Mouse (Mus musculus) lung, postnatal 0 days (tissue): ENCODE measurements around the gene Glce. TPM values are rescaled to one million over a fixed set of nuclear protein-coding genes. Genes with fewer than 3 reads are reported as not detected.

Source experiments
- ATAC-seq: fragments of 200-750 bp; cut with Nextera tagmentation; 2 replicates; pipeline ENCODE4 v1.8.0; 2017; ENCODE audit warnings: moderate library complexity
- DNase-seq: peaks from one replicate; pipeline ENCODE4 v3.0.0-alpha.2; 2016; ENCODE audit warnings: low spot score
- H3K27ac ChIP-seq: fragments of 300-500 bp; sonication (generic); 2 replicates; pipeline ENCODE4 v1.5.1; 2014; ENCODE audit warnings: antibody characterized with exemption, mild to moderate bottlenecking, low read length, mixed read lengths
- H3K27me3 ChIP-seq: fragments of 300-500 bp; sonication (generic); replicated peaks from 2 replicates; pipeline ENCODE4 v1.6.1; 2014; ENCODE audit warnings: low read length, mixed read lengths; ENCODE audit not compliant: insufficient read depth
- H3K36me3 ChIP-seq: fragments of 300-500 bp; sonication (generic); 2 replicates; pipeline ENCODE4 v1.6.1; 2014; ENCODE audit warnings: low read length, mixed read lengths; ENCODE audit not compliant: insufficient read depth
- H3K4me1 ChIP-seq: fragments of 300-500 bp; sonication (generic); 2 replicates; pipeline ENCODE4 v1.6.1; 2014; ENCODE audit warnings: antibody characterized with exemption, low read depth, low read length, mixed read lengths; ENCODE audit not compliant: insufficient read depth
- H3K4me2 ChIP-seq: fragments of 300-500 bp; sonication (generic); replicated peaks from 2 replicates; pipeline ENCODE4 v1.6.1; 2014; ENCODE audit warnings: low read depth, mild to moderate bottlenecking, low read length, moderate library complexity, mixed read lengths
- H3K4me3 ChIP-seq: fragments of 300-500 bp; sonication (generic); 2 replicates; pipeline ENCODE4 v1.5.1; 2014; ENCODE audit warnings: low read depth, low read length
- H3K9ac ChIP-seq: fragments of 300-500 bp; sonication (generic); replicated peaks from 2 replicates; pipeline ENCODE4 v1.6.1; 2014; ENCODE audit warnings: low read depth, mild to moderate bottlenecking
- H3K9me3 ChIP-seq: fragments of 300-500 bp; sonication (generic); 2 replicates; pipeline ENCODE4 v1.6.1; 2016; ENCODE audit warnings: low read length, mixed read lengths
- CTCF ChIP-seq: IDR thresholded peaks from 2 replicates; pipeline ENCODE4 v1.5.1; 2016; ENCODE audit warnings: antibody characterized with exemption, mild to moderate bottlenecking
- EP300 ChIP-seq: IDR thresholded peaks from 2 replicates; pipeline ENCODE4 v1.6.1; 2016; ENCODE audit warnings: antibody characterized with exemption, mild to moderate bottlenecking, control low read depth
- WGBS: fragments of 180-500 bp; shearing (Covaris S2); extraction: QIAGEN DNeasy Blood & Tissue Kit; methylation state at CpG from one replicate; pipeline ENCODE4 v1.1.7; 2014; 5-methylcytosine and 5-hydroxymethylcytosine counted together
- microRNA-seq: library from miRNA; unstranded; fragments of <30 nt; microRNA quantifications from one replicate; pipeline ENCODE4, GENCODE M21; 2016
- polyA plus RNA-seq: library from polyadenylated mRNA; unstranded; fragments of >200 nt; fragmentation: Nextera tagmentation; extraction: Ambion mirVana; gene quantifications from 2 replicates; pipeline ENCODE4 v1.2.1, GENCODE M21; 2015

The Glce gene
- polyA plus RNA-seq, 1 experiment from 2014 or later: 9.6 TPM

DNA sequence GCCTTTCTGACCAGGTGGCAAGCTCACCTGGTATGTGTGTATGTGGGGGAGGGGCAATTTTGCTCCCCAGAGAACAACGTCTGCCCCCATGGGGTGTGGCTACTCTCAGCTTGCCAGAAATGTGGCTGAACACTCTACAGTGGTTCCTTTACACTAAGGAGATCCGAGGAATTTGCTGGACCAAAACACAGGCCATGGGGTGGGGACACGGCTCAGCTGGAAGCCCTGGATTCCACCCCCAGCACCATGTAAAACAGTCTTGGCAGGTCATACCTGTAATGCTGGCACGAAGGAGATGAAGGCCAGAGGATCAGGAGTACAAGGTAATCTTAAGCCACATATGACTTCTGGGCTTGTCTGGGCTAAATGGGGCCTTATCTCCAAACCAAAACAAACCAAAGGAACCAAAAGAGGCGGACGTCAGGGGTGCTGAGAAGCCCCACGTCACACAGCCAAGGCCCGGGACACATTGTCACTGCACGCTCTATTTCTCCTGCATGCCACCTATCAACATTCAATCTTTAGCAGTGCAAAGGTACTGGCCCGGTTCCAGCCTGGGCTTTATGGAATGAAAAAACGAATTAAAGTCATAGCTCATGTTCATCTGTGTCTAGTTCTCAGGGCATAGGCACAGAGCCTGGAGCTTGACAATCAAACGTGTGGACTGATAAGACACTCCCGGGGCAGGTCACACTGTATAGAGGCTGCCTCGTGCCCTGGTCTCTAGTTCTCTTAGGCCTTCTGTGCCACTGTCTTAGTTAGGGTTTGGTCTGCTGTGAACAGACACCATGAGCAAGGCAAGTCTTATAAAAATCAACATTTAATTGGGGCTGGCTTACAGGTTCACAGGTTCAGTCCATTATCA lies 104.0 kb downstream of the Glce start:
- no peaks in the 10 kb centered on the region for H3K4me1 ChIP-seq
- WGBS: 34% methylated on average over 14 of the region's 14 CpGs
- no peak overlapping the region for H3K4me3 ChIP-seq
- peak overlapping the region; percentile 33 for H3K27ac ChIP-seq
- peak; percentile 48 for DNase-seq
- peak; percentile 75 for ATAC-seq
- no peak for TF ChIP-seq CTCF
- TF ChIP-seq EP300: 0 out of 2 replicates have a peak, but pooled peaks have one; percentile 11
- H3K9me3 ChIP-seq: no peaks in the 10 kb centered on the region
- H3K9ac ChIP-seq: no peak overlapping the region
- H3K4me2 ChIP-seq: no peak overlapping the region
- H3K36me3 ChIP-seq: no peaks in the 10 kb centered on the region
- no peaks in the 10 kb centered on the region for H3K27me3 ChIP-seq

- Histone ChIP-seq H3K9ac (no peak overlapping the region), H3K4me2 (no peak overlapping the region), H3K27me3 (no peaks in the 10 kb centered on the region), H3K36me3 (no peaks in the 10 kb centered on the region), H3K27ac (peak overlapping the region; percentile 66), H3K4me1 (no peaks in the 10 kb centered on the region), H3K4me3 (no peak overlapping the region), H3K9me3 (no peaks in the 10 kb centered on the region)
- TF ChIP-seq CTCF (no peak), EP300 (no peak)
- peak; percentile 49 for DNase-seq
- peak; percentile 69 for ATAC-seq
- 55% methylated on average over 6 of the region's 6 CpGs for WGBS
Measured at GRCm38 (mm10) chr9:62017329-62017728, 105.1 kb downstream of the Glce start.

DNA sequence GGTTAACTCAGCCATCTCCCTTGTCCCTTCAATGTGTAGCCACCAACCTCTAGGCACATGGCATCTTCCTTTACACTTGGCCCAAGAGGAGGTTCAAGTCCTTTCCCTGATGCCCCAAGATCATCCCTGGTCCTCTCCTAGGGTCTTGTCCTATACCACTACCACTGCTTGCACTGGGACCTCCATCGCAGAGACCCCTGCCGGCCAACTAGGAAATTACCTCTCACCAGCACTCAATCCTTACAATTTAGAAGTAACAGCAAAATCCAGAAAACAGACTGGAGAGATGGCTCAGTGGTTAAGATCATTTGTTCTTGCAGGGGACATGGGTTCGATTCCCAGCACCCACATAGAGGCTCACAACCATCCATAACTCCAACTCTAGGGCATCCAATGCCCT lies 107.0 kb downstream of the Glce start:
- no peak overlapping the region for H3K27ac ChIP-seq
- no peaks in the 10 kb centered on the region for H3K9me3 ChIP-seq
- 55% methylated on average over 3 of the region's 3 CpGs for WGBS
- no peak overlapping the region for H3K9ac ChIP-seq
- no peak for DNase-seq
- H3K36me3 ChIP-seq: no peaks in the 10 kb centered on the region
- ATAC-seq: no peak
- H3K4me3 ChIP-seq: no peak overlapping the region
- no peaks in the 10 kb centered on the region for H3K27me3 ChIP-seq
- TF ChIP-seq CTCF: peak; percentile 45
- no peak for TF ChIP-seq EP300
- H3K4me1 ChIP-seq: no peaks in the 10 kb centered on the region
- no peak overlapping the region for H3K4me2 ChIP-seq

DNA sequence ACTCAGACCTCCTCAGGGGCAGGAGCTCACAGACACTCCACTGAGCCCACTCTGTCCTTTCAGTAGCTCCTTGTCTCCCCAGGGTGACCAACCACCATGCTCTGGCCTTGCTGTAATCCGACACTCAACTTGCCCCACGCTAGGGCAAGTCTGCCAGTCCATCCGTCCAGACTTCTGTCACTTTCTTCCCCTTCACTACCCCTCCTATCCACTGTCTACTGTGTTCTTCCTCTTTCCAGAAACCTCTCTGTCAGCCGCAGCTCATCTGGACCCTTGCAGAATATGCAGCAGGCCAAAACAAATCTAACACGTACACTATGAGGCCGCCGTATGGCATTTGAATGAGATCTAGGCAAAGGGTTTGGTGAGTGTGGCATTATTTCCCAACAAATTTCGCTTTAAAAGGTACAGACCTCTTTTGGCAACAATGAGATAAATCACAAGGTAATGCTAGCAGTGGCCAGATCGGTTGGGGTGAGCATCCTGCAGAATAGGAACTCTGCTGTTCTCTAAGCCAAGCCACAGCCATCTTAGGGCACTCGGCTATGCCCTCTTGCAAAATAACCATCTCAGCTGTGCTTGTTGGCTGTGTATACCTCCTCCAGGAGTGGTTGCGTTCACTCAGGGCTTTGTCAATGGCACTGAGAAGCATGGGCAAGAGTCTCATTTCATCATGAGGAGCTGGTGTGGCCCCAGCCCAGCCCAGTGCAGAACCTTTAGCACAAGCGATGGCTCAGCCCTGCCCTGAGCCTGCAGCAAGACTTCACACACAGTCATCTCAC lies 108.9 kb downstream of the Glce start:
- no peak overlapping the region for H3K27ac ChIP-seq
- no peak overlapping the region for H3K4me3 ChIP-seq
- H3K9ac ChIP-seq: no peak overlapping the region
- WGBS: 46% methylated on average over 12 of the region's 12 CpGs
- H3K36me3 ChIP-seq: no peaks in the 10 kb centered on the region
- DNase-seq (peak; percentile 69), ATAC-seq (peak; percentile 63)
- H3K4me1 ChIP-seq: no peaks in the 10 kb centered on the region
- H3K4me2 ChIP-seq: no peak overlapping the region
- no peak for TF ChIP-seq EP300
- no peak for TF ChIP-seq CTCF
- no peaks in the 10 kb centered on the region for H3K27me3 ChIP-seq
- no peaks in the 10 kb centered on the region for H3K9me3 ChIP-seq

DNA sequence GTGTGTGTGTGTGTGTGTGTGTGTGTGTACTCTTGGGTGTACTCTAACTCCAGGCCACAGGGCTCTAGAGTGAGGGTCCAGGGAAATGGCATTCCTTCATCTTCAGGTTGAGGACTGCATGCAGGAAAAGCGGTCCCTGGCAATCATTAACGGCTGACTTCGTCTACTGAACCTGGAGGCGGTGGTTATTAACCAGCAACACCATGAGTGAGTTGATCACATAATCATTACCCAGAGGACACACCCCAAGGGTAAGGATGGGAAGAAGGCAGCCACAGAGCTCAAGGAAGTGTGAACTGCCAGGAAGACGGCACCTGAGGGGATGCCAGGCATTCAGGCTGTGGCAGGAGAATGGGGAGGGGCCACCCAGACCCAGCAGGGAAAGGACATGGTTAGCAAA lies 114.1 kb downstream of the Glce start:
- Histone ChIP-seq H3K27me3 (no peaks in the 10 kb centered on the region), H3K4me1 (no peaks in the 10 kb centered on the region), H3K4me3 (no peak overlapping the region), H3K9ac (no peak overlapping the region), H3K9me3 (no peaks in the 10 kb centered on the region), H3K36me3 (no peaks in the 10 kb centered on the region), H3K4me2 (no peak overlapping the region), H3K27ac (no peak overlapping the region)
- TF ChIP-seq CTCF (no peak), EP300 (no peak)
- 65% methylated on average over 5 of the region's 5 CpGs for WGBS
- DNase-seq (no peak), ATAC-seq (no peak)

Small RNA genes within 50 kb of the gene (microRNA-seq; reads per million reads assigned to microRNA genes)
- gene Mir5133: 1.5 reads per million

Other genes with a start within 250 kb of the Glce start
- 997 and 1,182 TPM in 2 replicates for gene Rplp1, start 208.1 kb downstream of the Glce start, polyA plus RNA-seq
- gene Kif23, start 175.9 kb downstream of the Glce start, polyA plus RNA-seq: 7.7 and 11.0 TPM in 2 replicates
- gene Paqr5, start 95.8 kb downstream of the Glce start, polyA plus RNA-seq: 8.7 and 10.5 TPM in 2 replicates
- gene Spesp1, start 159.6 kb upstream of the Glce start, polyA plus RNA-seq: not detected in 2 replicates
- gene Anp32a, start 218.6 kb upstream of the Glce start, polyA plus RNA-seq: 101 and 141 TPM in 2 replicates